Mouse (Mus musculus) lung, postnatal 25 days (tissue): ENCODE measurements around the gene Fmod.
A peak's percentile ranks its signal among the peaks of the same experiment; 100 is the strongest.

Experiments
- DNase-seq: peaks from one replicate; pipeline ENCODE4 v3.0.0; 2022; ENCODE audit warnings: low spot score

Gene Fmod

GRCm38 (mm10) chr1:134037172-134037571 lies at the start of gene Fmod:
Gene Fmod (plus strand): TSS chr1:134037254.
- DNase-seq, result no peak

GRCm38 (mm10) chr1:133988845-133989244 lies 48.2 kb upstream of the Fmod start:
- DNase-seq, result peak; percentile 64

GRCm38 (mm10) chr1:133991277-133991676 lies 45.8 kb upstream of the Fmod start:
- DNase-seq, result no peak

- DNase-seq, result no peak
Measured at GRCm38 (mm10) chr1:134005490-134005889, 31.6 kb upstream of the Fmod start.

GRCm38 (mm10) chr1:134006105-134006764 lies 30.8 kb upstream of the Fmod start:
- DNase-seq, result peak; percentile 70

GRCm38 (mm10) chr1:134024293-134024971 lies 12.6 kb upstream of the Fmod start:
- no peak for DNase-seq

GRCm38 (mm10) chr1:134025975-134026374 lies 11.1 kb upstream of the Fmod start:
- DNase-seq, result no peak

- DNase-seq, result no peak
Measured at GRCm38 (mm10) chr1:134026741-134027140, 10.3 kb upstream of the Fmod start.

GRCm38 (mm10) chr1:134028161-134028846 lies 8.8 kb upstream of the Fmod start:
- DNase-seq, result no peak

- no peak for DNase-seq
Measured at GRCm38 (mm10) chr1:134036492-134036891, 562 bp upstream of the Fmod start.

GRCm38 (mm10) chr1:134038336-134038735 lies 1.3 kb downstream of the Fmod start:
- DNase-seq, result no peak

GRCm38 (mm10) chr1:134039361-134039760 lies 2.3 kb downstream of the Fmod start:
- no peak for DNase-seq

GRCm38 (mm10) chr1:134041900-134042299 lies 4.8 kb downstream of the Fmod start:
- DNase-seq, result no peak

- no peak for DNase-seq
Measured at GRCm38 (mm10) chr1:134042341-134042740, 5.3 kb downstream of the Fmod start.

GRCm38 (mm10) chr1:134044805-134045204 lies 7.8 kb downstream of the Fmod start:
- no peak for DNase-seq

GRCm38 (mm10) chr1:134045971-134046370 lies 8.9 kb downstream of the Fmod start:
- peak; percentile 78 for DNase-seq

GRCm38 (mm10) chr1:134046387-134046786 lies 9.3 kb downstream of the Fmod start:
- DNase-seq, result no peak

- no peak for DNase-seq
Measured at GRCm38 (mm10) chr1:134047431-134047830, 10.4 kb downstream of the Fmod start.

GRCm38 (mm10) chr1:134048759-134049158 lies 11.7 kb downstream of the Fmod start:
- DNase-seq, result peak; percentile 87

GRCm38 (mm10) chr1:134049542-134049941 lies 12.5 kb downstream of the Fmod start:
- DNase-seq, result no peak

- DNase-seq, result peak; percentile 88
Measured at GRCm38 (mm10) chr1:134053207-134053606, 16.2 kb downstream of the Fmod start.

GRCm38 (mm10) chr1:134055058-134055457 lies 18.0 kb downstream of the Fmod start:
- DNase-seq, result no peak

GRCm38 (mm10) chr1:134055666-134056245 lies 18.7 kb downstream of the Fmod start:
- no peak for DNase-seq
